Mouse (Mus musculus) lung, embryonic 14.5 days (tissue): ENCODE data around the gene Gabbr2. TPM values are rescaled to one million over a fixed set of nuclear protein-coding genes. Genes with fewer than 3 reads are reported as not detected.

Source experiments
- ATAC-seq: fragments of 200-750 bp; cut with Nextera tagmentation; 2 replicates; pipeline ENCODE4 v1.8.0; 2017; ENCODE audit warnings: mild to moderate bottlenecking, moderate TSS enrichment, moderate library complexity; ENCODE audit not compliant: insufficient read depth
- DNase-seq: peaks from one replicate; pipeline ENCODE4 v3.0.0-alpha.2; 2015
- H3K27ac ChIP-seq: fragments of 300-500 bp; sonication (generic); 2 replicates; pipeline ENCODE4 v1.5.1; 2014; ENCODE audit warnings: low read depth, mild to moderate bottlenecking, moderate library complexity
- H3K27me3 ChIP-seq: fragments of 300-500 bp; sonication (generic); 2 replicates; pipeline ENCODE4 v1.6.1; 2014; ENCODE audit warnings: low read length, control low read depth; ENCODE audit not compliant: insufficient read depth
- H3K36me3 ChIP-seq: fragments of 300-500 bp; sonication (generic); 2 replicates; pipeline ENCODE4 v1.6.1; 2014; ENCODE audit warnings: control low read depth; ENCODE audit not compliant: insufficient read depth
- H3K4me1 ChIP-seq: fragments of 300-500 bp; sonication (generic); 2 replicates; pipeline ENCODE4 v1.6.1; 2014; ENCODE audit warnings: antibody characterized with exemption, control low read depth; ENCODE audit not compliant: insufficient read depth
- H3K4me2 ChIP-seq: fragments of 300-500 bp; sonication (generic); 2 replicates; pipeline ENCODE4 v1.6.1; 2014; ENCODE audit warnings: mild to moderate bottlenecking
- H3K4me3 ChIP-seq: fragments of 300-500 bp; sonication (generic); 2 replicates; pipeline ENCODE4 v1.5.1; 2014; ENCODE audit warnings: low read depth, low read length
- H3K9ac ChIP-seq: fragments of 300-500 bp; sonication (generic); 2 replicates; pipeline ENCODE4 v1.6.1; 2014
- H3K9me3 ChIP-seq: fragments of 300-500 bp; sonication (generic); 2 replicates; pipeline ENCODE4 v1.6.1; 2016; ENCODE audit warnings: low read depth, low read length, control low read depth
- CTCF ChIP-seq: IDR thresholded peaks from 2 replicates; pipeline ENCODE4 v1.5.1; 2016; ENCODE audit warnings: antibody characterized with exemption, low read depth
- WGBS: fragments of 180-500 bp; shearing (Covaris S2); extraction: QIAGEN DNeasy Blood & Tissue Kit; methylation state at CpG from one replicate; pipeline ENCODE4 v1.1.7; 2014; 5-methylcytosine and 5-hydroxymethylcytosine counted together
- polyA plus RNA-seq: library from polyadenylated mRNA; unstranded; fragments of >200 nt; fragmentation: Nextera tagmentation; extraction: Ambion mirVana; gene quantifications from 2 replicates; pipeline ENCODE4 v1.2.1, GENCODE M21; 2014

The Gabbr2 gene
- polyA plus RNA-seq, 1 experiment from 2014 or later: not detected

DNA sequence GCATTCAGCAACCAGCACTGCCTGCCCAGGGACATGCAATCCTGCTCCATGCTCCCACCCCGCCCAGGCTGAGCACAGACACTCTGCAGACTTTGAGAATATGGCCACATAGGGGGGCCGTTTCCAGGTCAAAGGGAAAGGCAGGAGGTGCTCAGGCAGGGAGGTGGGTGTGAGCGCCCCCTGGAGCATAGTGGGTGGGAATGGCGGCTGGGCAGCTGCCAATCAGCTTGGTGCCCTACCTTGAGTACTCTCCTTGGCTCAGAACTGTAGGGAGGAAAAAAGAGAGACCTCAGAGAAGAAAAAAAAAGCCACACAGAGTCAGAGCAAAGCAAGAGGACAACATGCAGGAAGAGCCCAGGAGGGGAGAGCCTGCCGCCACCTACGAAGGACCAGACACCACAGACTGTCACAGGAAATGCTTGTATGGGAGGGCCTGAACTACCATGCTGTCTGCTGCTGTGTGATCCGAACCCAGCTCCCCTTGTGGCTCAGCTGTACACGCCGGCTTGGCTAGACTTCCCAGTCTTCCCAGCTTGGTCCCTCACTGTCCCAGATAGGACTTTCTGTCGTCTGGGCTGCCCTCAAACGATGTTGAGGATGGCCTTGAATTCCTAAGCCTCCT, 373.4 kb downstream of the Gabbr2 start:
- H3K36me3 ChIP-seq: no peaks in the 10 kb centered on the region
- H3K9ac ChIP-seq: no peak overlapping the region
- H3K4me2 ChIP-seq: no peak overlapping the region
- TF ChIP-seq CTCF: peak; percentile 53; the same call in 1 of the 2 replicates
- no peak overlapping the region for H3K27ac ChIP-seq
- 57% methylated on average over 11 of the region's 11 CpGs for WGBS
- no peak overlapping the region for H3K4me3 ChIP-seq
- ATAC-seq (no peak), DNase-seq (no peak)
- no peaks in the 10 kb centered on the region for H3K27me3 ChIP-seq
- H3K4me1 ChIP-seq: no peaks in the 10 kb centered on the region
- no peaks in the 10 kb centered on the region for H3K9me3 ChIP-seq

DNA sequence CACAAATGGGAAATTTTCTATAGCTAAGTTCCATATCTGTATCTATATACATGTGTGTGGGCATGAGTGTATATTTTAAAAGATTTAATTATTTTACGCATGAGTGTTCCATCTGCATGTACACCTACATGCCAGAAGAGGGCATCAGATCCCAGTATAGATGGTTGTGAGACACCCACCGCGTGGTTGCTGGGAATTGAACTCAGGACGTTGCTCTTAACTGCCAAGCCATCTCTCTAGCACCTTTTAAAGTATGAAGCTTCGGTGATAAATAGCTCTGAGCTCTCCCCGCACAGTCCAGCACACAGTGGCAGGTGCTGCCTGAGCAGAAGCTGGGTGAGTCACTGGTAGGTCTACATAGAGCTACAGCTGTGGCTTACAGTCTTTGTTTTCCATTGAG, 374.3 kb downstream of the Gabbr2 start:
- WGBS: 60% methylated on average over 6 of the region's 6 CpGs
- H3K9ac ChIP-seq: no peak overlapping the region
- peak; percentile 47 for TF ChIP-seq CTCF
- no peak overlapping the region for H3K4me3 ChIP-seq
- DNase-seq (peak; percentile 15), ATAC-seq (no peak)
- H3K27me3 ChIP-seq: no peaks in the 10 kb centered on the region
- H3K27ac ChIP-seq: no peak overlapping the region
- H3K4me2 ChIP-seq: no peak overlapping the region
- no peaks in the 10 kb centered on the region for H3K9me3 ChIP-seq
- no peaks in the 10 kb centered on the region for H3K36me3 ChIP-seq
- H3K4me1 ChIP-seq: no peaks in the 10 kb centered on the region

DNA sequence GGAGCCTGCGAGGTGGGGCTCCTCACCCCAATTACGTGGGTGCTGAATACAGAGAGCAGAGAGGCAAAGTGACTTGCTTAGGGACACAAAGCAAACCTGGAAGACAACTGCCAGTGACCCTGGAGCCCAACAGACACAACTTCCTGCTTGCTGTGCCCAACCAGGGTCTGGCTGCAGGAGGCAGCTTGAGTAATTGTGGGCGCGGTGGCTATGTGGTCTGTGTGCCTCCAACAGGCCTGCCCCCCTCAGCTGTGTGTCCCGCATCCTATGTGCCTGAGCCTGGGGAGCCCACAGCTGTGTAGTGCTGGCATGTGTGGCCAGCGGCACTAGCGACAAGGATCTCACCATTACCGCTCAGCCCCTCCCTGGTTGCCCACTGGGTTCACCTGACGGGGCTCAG, 377.0 kb downstream of the Gabbr2 start:
- no peak for TF ChIP-seq CTCF
- 66% methylated on average over 9 of the region's 9 CpGs for WGBS
- Histone ChIP-seq H3K4me3 (no peak overlapping the region), H3K4me1 (no peaks in the 10 kb centered on the region), H3K27ac (no peak overlapping the region), H3K36me3 (no peaks in the 10 kb centered on the region), H3K4me2 (no peak overlapping the region), H3K9me3 (no peaks in the 10 kb centered on the region), H3K9ac (no peak overlapping the region), H3K27me3 (no peaks in the 10 kb centered on the region)
- DNase-seq: no peak
- ATAC-seq: no peak

GRCm38 (mm10) chr4:46613618-46614017, 378.1 kb downstream of the Gabbr2 start:
- no peak for TF ChIP-seq CTCF
- WGBS: 56% methylated on average over 12 of the region's 12 CpGs
- ATAC-seq (no peak), DNase-seq (no peak)
- Histone ChIP-seq H3K27ac (no peak overlapping the region), H3K36me3 (no peaks in the 10 kb centered on the region), H3K4me3 (no peak overlapping the region), H3K27me3 (no peaks in the 10 kb centered on the region), H3K9ac (no peak overlapping the region), H3K4me2 (no peak overlapping the region), H3K4me1 (no peaks in the 10 kb centered on the region), H3K9me3 (no peaks in the 10 kb centered on the region)

Other genes starting within 250 kb of the Gabbr2 start
- gene Anks6, start 65.6 kb upstream of the Gabbr2 start, polyA plus RNA-seq: 3.1 and 4.8 TPM in 2 replicates
- 5.1 and 6.4 TPM in 2 replicates for gene Galnt12, start 100.0 kb upstream of the Gabbr2 start, polyA plus RNA-seq
- 22.1 and 22.8 TPM in 2 replicates for gene Col15a1, start 216.3 kb upstream of the Gabbr2 start, polyA plus RNA-seq